Mouse (Mus musculus): Measurements from ENCODE around the gene Fgfr2.

DNA sequence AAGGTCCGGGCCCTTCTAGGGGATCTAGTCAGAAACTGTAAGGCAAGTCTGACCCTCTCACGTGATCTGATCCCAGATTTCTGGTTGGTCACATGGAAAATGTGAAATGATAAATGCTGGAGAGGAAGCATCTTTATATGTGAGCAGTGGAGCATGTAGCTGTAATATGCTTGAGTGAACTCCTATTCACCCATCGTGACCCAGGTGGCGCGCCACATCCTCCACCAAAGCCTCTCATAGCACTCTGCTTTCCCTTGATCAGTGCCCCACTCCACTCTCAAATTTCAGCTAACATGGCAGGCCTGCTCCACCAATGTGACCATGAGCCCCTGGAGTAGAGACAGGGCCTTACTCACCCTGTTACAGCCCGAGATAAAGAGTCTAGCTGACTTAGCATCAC lies 685.1 kb downstream of the Fgfr2 start:
- TF ChIP-seq CTCF (conservative IDR thresholded peaks at IDR 0.05; ENCODE audit: insufficient read depth, insufficient read length, low read depth, low read length) (no peak), POLR2A (IDR thresholded peaks at IDR 0.05; ENCODE audit: low read depth, low read length) (no peak)

Measured in kidney, adult 2 months (tissue).